Comparison of ENCODE assay signal across 7 mouse cellular contexts in the genomic region with DNA sequence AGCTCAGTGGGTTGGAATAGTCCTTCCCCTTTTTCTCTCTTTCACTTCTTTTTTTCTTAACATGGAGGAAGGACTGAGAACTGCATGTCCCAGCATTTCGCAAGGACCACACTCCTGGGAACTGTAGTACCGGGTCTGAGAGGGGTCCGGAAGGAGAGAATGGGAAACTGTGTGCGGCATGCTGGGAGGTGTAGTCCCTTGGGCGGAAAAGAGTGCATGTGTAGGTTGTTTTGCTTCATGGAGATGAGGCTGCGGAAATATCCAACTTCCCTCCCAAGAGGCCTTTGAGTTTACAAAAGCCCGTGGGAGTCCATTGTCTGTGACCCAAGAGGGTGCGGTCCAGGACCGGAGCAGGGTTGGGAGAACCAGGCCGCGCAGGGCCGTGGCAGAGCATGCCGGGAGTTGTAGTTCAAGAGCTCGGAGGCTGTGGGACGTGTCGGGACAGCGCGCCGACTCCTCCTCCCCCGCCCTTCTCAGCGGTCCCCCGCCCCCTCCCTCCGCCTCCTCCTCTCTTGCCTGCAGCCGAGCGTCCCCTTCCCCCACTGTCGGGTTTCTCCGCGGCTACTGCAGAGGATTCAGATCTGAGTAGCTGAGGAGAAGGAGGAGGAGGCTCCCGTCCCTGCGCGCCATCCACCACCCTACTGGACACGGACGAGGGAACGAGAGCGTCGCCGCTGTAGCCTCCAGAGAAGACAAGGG. TPM values are rescaled to one million over a fixed set of nuclear protein-coding genes. Genes with fewer than 3 reads are reported as not detected.
DNase-seq lines count a peak whose midpoint lies in the region; ATAC-seq lines count a peak whose summit lies in the region.

Gene Fam168a, plus strand, starts transcription at position 493 of the 699 bp plus-strand sequence.

- H3K36me3 ChIP-seq in intestine, embryonic 15.5 days, result no peaks in the 10 kb centered on the region
- H3K36me3 ChIP-seq in midbrain, embryonic 10.5 days, result no peaks in the 10 kb centered on the region

- H3K9ac ChIP-seq in intestine, embryonic 15.5 days, result peak within 1 kb of the TSS; percentile 92

- peak; percentile 97 for DNase-seq in adrenal gland, adult 2 months
- DNase-seq in embryo, embryonic 11.5 days (ENCODE audit: low read depth, low spot score), result peak; percentile 90
- peak; percentile 87 to 92 for DNase-seq in gastrocnemius, postnatal 36 days
- DNase-seq in left cerebral cortex, postnatal 25 days (ENCODE audit: low spot score in 2 of 2), result peak; percentile 96 to 97
- DNase-seq in midbrain, embryonic 10.5 days (ENCODE audit: low spot score), result peak; percentile 98
- DNase-seq in right cerebral cortex, postnatal 4 days, result peak; percentile 96

- peak within 1 kb of the TSS; percentile 97 for H3K27ac ChIP-seq in intestine, embryonic 15.5 days
- peak within 1 kb of the TSS; percentile 99 for H3K27ac ChIP-seq in midbrain, embryonic 10.5 days (replicated peaks)

- intact Hi-C loops in gastrocnemius, postnatal 36 days (cut with DNase I), result no loop called here
- intact Hi-C loops in left cerebral cortex, postnatal 25 days (cut with DNase I), result loop anchor here (5.0 kb wide), 1 partner anchor 111 kb away; no protein-coding TSS in a partner anchor

- H3K4me2 ChIP-seq in intestine, embryonic 15.5 days (replicated peaks), result peak within 1 kb of the TSS; percentile 78

- no peaks in the 10 kb centered on the region for H3K27me3 ChIP-seq in intestine, embryonic 15.5 days (replicated peaks)
- H3K27me3 ChIP-seq in midbrain, embryonic 10.5 days (ENCODE audit: low read depth, poor library complexity, severe bottlenecking), result no peaks in the 10 kb centered on the region

- peaks cover 13% of the 10 kb centered on the region for H3K4me1 ChIP-seq in intestine, embryonic 15.5 days (replicated peaks)
- H3K4me1 ChIP-seq in midbrain, embryonic 10.5 days, result peaks cover 30% of the 10 kb centered on the region

- ATAC-seq in intestine, embryonic 15.5 days, result peak; percentile 99

- no peaks in the 10 kb centered on the region for H3K9me3 ChIP-seq in intestine, embryonic 15.5 days
- no peaks in the 10 kb centered on the region for H3K9me3 ChIP-seq in midbrain, embryonic 10.5 days (replicated peaks)

- H3K4me3 ChIP-seq in intestine, embryonic 15.5 days (replicated peaks), result peak within 1 kb of the TSS; percentile 90
- peak within 1 kb of the TSS; percentile 93 for H3K4me3 ChIP-seq in midbrain, embryonic 10.5 days

- under 1% methylated on average over 34 of the region's 37 CpGs for WGBS in intestine, embryonic 15.5 days
- WGBS in midbrain, embryonic 10.5 days, result 0% methylated on average over 36 of the region's 37 CpGs

RNA-seq across cellular contexts. Expression of gene Fam168a, which starts in this region (rescaled TPM):
- 10 to 100 TPM; 52.4 to 81.2 TPM for total RNA-seq in adrenal gland, adult 2 months (2021)
- polyA plus RNA-seq in adrenal gland, adult 2 months (2012; rRNA removed), result 104 and 123 TPM in 2 replicates
- 10 to 100 TPM; 33.8 to 37.1 TPM for total RNA-seq in gastrocnemius, postnatal 36 days (2021)
- 25.1 and 26.9 TPM in 2 replicates for polyA plus RNA-seq in intestine, embryonic 15.5 days (2015; fragmentation: Nextera tagmentation; extraction: Ambion mirVana)
- 100 to 1,000 TPM; 229 to 230 TPM for total RNA-seq in left cerebral cortex, postnatal 25 days (2021)
- polyA plus RNA-seq in midbrain, embryonic 10.5 days (2016; fragmentation: Nextera tagmentation; extraction: Ambion mirVana), result 29.3 and 37.3 TPM in 2 replicates

Comparison
In these comparisons a context has a peak if more than half of its experiments do, and no peak if none do; other contexts are left out.
1. Peak in every context shown above with its lines: DNase-seq, ATAC-seq, H3K4me3 ChIP-seq and H3K27ac ChIP-seq.